ENCODE assay signal across 17 mouse cellular contexts in genomic region chr7:136056876-136057484, GRCm38 (mm10).
DNase-seq lines count a peak whose midpoint lies in the region; ATAC-seq and TF ChIP-seq lines count a peak whose summit lies in the region.
"Had no signal": no experiment of that assay in that cellular context is flagged by ENCODE, and none has a peak within 500 bp of the region (broad histone marks: within the 10 kb centered on the region; RNA-seq: fewer than 3 reads in every experiment).

No protein-coding gene starts in this region.

- TF ChIP-seq CTCF in bone marrow macrophage, adult 2 months (IDR thresholded peaks at IDR 0.05; ENCODE audit: low read depth, low read length) = no peak

- H3K4me1 ChIP-seq in kidney, embryonic 16.5 days (ENCODE audit: insufficient read depth, low read length) = peaks cover 43% of the 10 kb centered on the region
- H3K4me1 ChIP-seq in bone marrow macrophage, adult 2 months (ENCODE audit: control insufficient read depth, insufficient read depth, low read length) = peaks cover 22% of the 10 kb centered on the region
- peaks cover 50% of the 10 kb centered on the region for H3K4me1 ChIP-seq in embryonic facial prominence, embryonic 10.5 days
- H3K4me1 ChIP-seq in limb, embryonic 13.5 days = peaks cover 50% of the 10 kb centered on the region
- H3K4me1 ChIP-seq: liver, embryonic 13.5 days had no signal

- H3K9me3 ChIP-seq in kidney, embryonic 16.5 days (ENCODE audit: low read length) = no peaks in the 10 kb centered on the region
- no peaks in the 10 kb centered on the region for H3K9me3 ChIP-seq in embryonic facial prominence, embryonic 10.5 days
- H3K9me3 ChIP-seq in limb, embryonic 13.5 days = no peaks in the 10 kb centered on the region
- H3K9me3 ChIP-seq: heart, embryonic 12.5 days; liver, embryonic 13.5 days; midbrain, embryonic 13.5 days had no signal

- TF ChIP-seq POLR2A in bone marrow macrophage, adult 2 months (IDR thresholded peaks at IDR 0.05; ENCODE audit: borderline replicate concordance, low read depth, low read length) = no peak

- H3K27me3 ChIP-seq in kidney, embryonic 16.5 days (ENCODE audit: insufficient read depth, low read length) = no peaks in the 10 kb centered on the region; the same call in 1 of the 2 replicates
- H3K27me3 ChIP-seq in embryonic facial prominence, embryonic 10.5 days (replicated peaks; ENCODE audit: low read depth, poor library complexity, severe bottlenecking) = peaks cover 6% of the 10 kb centered on the region; the same call in 1 of the 2 replicates
- H3K27me3 ChIP-seq in limb, embryonic 13.5 days = peaks cover 28% of the 10 kb centered on the region
- H3K27me3 ChIP-seq: midbrain, embryonic 13.5 days had no signal

- WGBS in kidney, embryonic 16.5 days = 18% methylated on average over 16 of the region's 16 CpGs
- 50% methylated on average over 16 of the region's 16 CpGs for WGBS in embryonic facial prominence, embryonic 10.5 days
- WGBS in limb, embryonic 13.5 days = 15% methylated on average over 16 of the region's 16 CpGs

- DNase-seq in kidney, postnatal 14 days = no peak
- DNase-seq in embryonic facial prominence, embryonic 10.5 days (ENCODE audit: low spot score) = no peak
- no peak for DNase-seq in testis, postnatal 10 days (ENCODE audit: low spot score)
- DNase-seq: adrenal gland, postnatal 10 days; cerebellum, adult 9-11 months; gastrocnemius, postnatal 36 days; heart, postnatal 36 days; layer of hippocampus, adult 9-11 months; liver, embryonic 13.5 days; lung, postnatal 4 days; thymus, postnatal 25 days had no signal

- no peak overlapping the region for H3K27ac ChIP-seq in kidney, embryonic 16.5 days (ENCODE audit: low read length)
- H3K27ac ChIP-seq in bone marrow macrophage, adult 2 months (ENCODE audit: insufficient read depth, low read depth, low read length) = no peak overlapping the region
- 0 out of 2 replicates have a peak overlapping the region, but pooled peaks have one; percentile 40 for H3K27ac ChIP-seq in embryonic facial prominence, embryonic 10.5 days (replicated peaks)
- peak overlapping the region; percentile 55; the same call in 1 of the 2 replicates for H3K27ac ChIP-seq in limb, embryonic 13.5 days
- H3K27ac ChIP-seq: liver, embryonic 13.5 days; midbrain, embryonic 13.5 days had no signal

- no peak for ATAC-seq in kidney, embryonic 16.5 days (ENCODE audit: low FRiP score, low TSS enrichment)
- no peak for ATAC-seq in limb, embryonic 13.5 days (ENCODE audit: low FRiP score, low read depth)
- ATAC-seq in frontal cortex, adult (ENCODE audit: low TSS enrichment) = no peak
- ATAC-seq: midbrain, embryonic 13.5 days had no signal

- H3K9ac ChIP-seq in kidney, embryonic 16.5 days (replicated peaks; ENCODE audit: low read length) = no peak overlapping the region
- no peak overlapping the region for H3K9ac ChIP-seq in limb, embryonic 13.5 days
- H3K9ac ChIP-seq: heart, embryonic 12.5 days; liver, embryonic 13.5 days; midbrain, embryonic 13.5 days had no signal

- H3K36me3 ChIP-seq in kidney, embryonic 16.5 days (ENCODE audit: insufficient read depth, low read length) = no peaks in the 10 kb centered on the region
- H3K36me3 ChIP-seq in embryonic facial prominence, embryonic 10.5 days (replicated peaks) = no peaks in the 10 kb centered on the region
- H3K36me3 ChIP-seq in limb, embryonic 13.5 days = no peaks in the 10 kb centered on the region
- H3K36me3 ChIP-seq: heart, embryonic 12.5 days; liver, embryonic 13.5 days; midbrain, embryonic 13.5 days had no signal

- H3K4me3 ChIP-seq in kidney, embryonic 16.5 days (ENCODE audit: low read length) = no peak overlapping the region
- peak overlapping the region; percentile 36; the same call in 1 of the 2 replicates for H3K4me3 ChIP-seq in bone marrow macrophage, adult 2 months (ENCODE audit: insufficient read depth, low read length)
- H3K4me3 ChIP-seq in embryonic facial prominence, embryonic 10.5 days = no peak overlapping the region
- no peak overlapping the region for H3K4me3 ChIP-seq in limb, embryonic 13.5 days
- H3K4me3 ChIP-seq: heart, embryonic 12.5 days; liver, embryonic 13.5 days; midbrain, embryonic 13.5 days had no signal

- peak overlapping the region; percentile 31 for H3K4me2 ChIP-seq in kidney, embryonic 16.5 days (replicated peaks; ENCODE audit: low read depth, low read length)
- peak overlapping the region; percentile 49 for H3K4me2 ChIP-seq in limb, embryonic 13.5 days (replicated peaks)
- H3K4me2 ChIP-seq: heart, embryonic 12.5 days; liver, embryonic 13.5 days; midbrain, embryonic 13.5 days had no signal

Comparison
In these comparisons a context has a peak if more than half of its experiments do, and no peak if none do; other contexts are left out.
1. H3K27ac ChIP-seq: peak in embryonic facial prominence, embryonic 10.5 days (single experiment) and limb, embryonic 13.5 days (single experiment); none in kidney, embryonic 16.5 days (single experiment) and bone marrow macrophage, adult 2 months (single experiment).